ENCODE assay signal across 8 mouse cellular contexts in genomic region chr12:76765901-76766630, GRCm38 (mm10). TPM values are rescaled to one million over a fixed set of nuclear protein-coding genes. Genes with fewer than 3 reads are reported as not detected.
DNase-seq lines count a peak whose midpoint lies in the region; ATAC-seq and TF ChIP-seq lines count a peak whose summit lies in the region.

No protein-coding gene starts in this region.

- DNase-seq in cerebellum, adult 9-11 months: peak; percentile 44
- DNase-seq in cerebellum, adult 11-12 months: no peak
- no peak for DNase-seq in testis, postnatal 14 days (ENCODE audit: low spot score)
- no peak for DNase-seq in embryo, embryonic 10 days (ENCODE audit: low spot score)

- no peaks in the 10 kb centered on the region for H3K9me3 ChIP-seq in heart, embryonic 15.5 days (replicated peaks)
- no peaks in the 10 kb centered on the region for H3K9me3 ChIP-seq in limb, embryonic 12.5 days
- no peaks in the 10 kb centered on the region for H3K9me3 ChIP-seq in neural tube, embryonic 12.5 days

- peak overlapping the region; percentile 63 for H3K4me2 ChIP-seq in heart, embryonic 15.5 days
- peak overlapping the region; percentile 63 for H3K4me2 ChIP-seq in limb, embryonic 12.5 days
- H3K4me2 ChIP-seq in neural tube, embryonic 12.5 days (replicated peaks): peak overlapping the region; percentile 59

- peak overlapping the region; percentile 75 for H3K9ac ChIP-seq in heart, embryonic 15.5 days
- H3K9ac ChIP-seq in limb, embryonic 12.5 days (replicated peaks): peak overlapping the region; percentile 77
- H3K9ac ChIP-seq in neural tube, embryonic 12.5 days: peak overlapping the region; percentile 69

- peak overlapping the region; percentile 100 for H3K27ac ChIP-seq in testis, adult 2 months (ENCODE audit: control insufficient read depth, insufficient read depth, low read depth, low read length)
- H3K27ac ChIP-seq in heart, embryonic 15.5 days: peak overlapping the region; percentile 88
- H3K27ac ChIP-seq in limb, embryonic 12.5 days: no peak overlapping the region; the same call in 1 of the 2 replicates
- no peak overlapping the region for H3K27ac ChIP-seq in neural tube, embryonic 12.5 days

- ATAC-seq in heart, embryonic 15.5 days (replicated peaks; ENCODE audit: insufficient number of reproducible peaks, insufficient read depth, low FRiP score, low read depth): peak; percentile 50
- ATAC-seq in limb, embryonic 12.5 days (ENCODE audit: insufficient number of reproducible peaks, insufficient read depth, low FRiP score, low TSS enrichment, low read depth): no peak
- peak; percentile 56; the same call in 1 of the 2 replicates for ATAC-seq in neural tube, embryonic 12.5 days (ENCODE audit: low FRiP score, low read depth)

- H3K27me3 ChIP-seq in testis, adult 2 months (ENCODE audit: control insufficient read depth, insufficient read depth, low read length): no peaks in the 10 kb centered on the region
- no peaks in the 10 kb centered on the region for H3K27me3 ChIP-seq in heart, embryonic 15.5 days
- no peaks in the 10 kb centered on the region for H3K27me3 ChIP-seq in limb, embryonic 12.5 days
- H3K27me3 ChIP-seq in neural tube, embryonic 12.5 days (replicated peaks): no peaks in the 10 kb centered on the region

- H3K36me3 ChIP-seq in testis, adult 2 months (ENCODE audit: control insufficient read depth, insufficient read depth, low read length): no peaks in the 10 kb centered on the region
- no peaks in the 10 kb centered on the region for H3K36me3 ChIP-seq in heart, embryonic 15.5 days
- H3K36me3 ChIP-seq in limb, embryonic 12.5 days: no peaks in the 10 kb centered on the region
- H3K36me3 ChIP-seq in neural tube, embryonic 12.5 days: no peaks in the 10 kb centered on the region

- 24% methylated on average over 20 of the region's 20 CpGs for WGBS in heart, embryonic 15.5 days
- 31% methylated on average over 20 of the region's 20 CpGs for WGBS in limb, embryonic 12.5 days
- 32% methylated on average over 20 of the region's 20 CpGs for WGBS in neural tube, embryonic 12.5 days

- peaks cover 5% of the 10 kb centered on the region for H3K4me1 ChIP-seq in testis, adult 2 months (ENCODE audit: control insufficient read depth, insufficient read depth, low read length)
- peaks cover 8% of the 10 kb centered on the region for H3K4me1 ChIP-seq in heart, embryonic 15.5 days (replicated peaks)
- peaks cover 7% of the 10 kb centered on the region; the same call in 1 of the 2 replicates for H3K4me1 ChIP-seq in limb, embryonic 12.5 days (replicated peaks)
- H3K4me1 ChIP-seq in neural tube, embryonic 12.5 days: 0 out of 2 replicates have a peak, but pooled peaks cover 7% of the 10 kb centered on the region

- H3K4me3 ChIP-seq in testis, adult 2 months (ENCODE audit: control insufficient read depth, low read depth, low read length): peak overlapping the region; percentile 100
- H3K4me3 ChIP-seq in heart, embryonic 15.5 days: peak overlapping the region; percentile 70
- H3K4me3 ChIP-seq in limb, embryonic 12.5 days (replicated peaks): peak overlapping the region; percentile 69
- peak overlapping the region; percentile 67 for H3K4me3 ChIP-seq in neural tube, embryonic 12.5 days

- no peak for TF ChIP-seq CTCF in testis, adult 2 months (IDR thresholded peaks at IDR 0.05; ENCODE audit: control insufficient read depth, insufficient read depth, insufficient replicate concordance, low read depth, low read length)

- no peak for TF ChIP-seq POLR2A in testis, adult 2 months (IDR thresholded peaks at IDR 0.05; ENCODE audit: control insufficient read depth, low read depth, low read length)

RNA-seq across cellular contexts. Expression of gene Fntb, which starts 0.7 kb away (rescaled TPM):
- 9.2 and 9.9 TPM in 2 replicates for polyA plus RNA-seq in testis, adult 2 months (2012; rRNA removed)
- 20.8 and 27.0 TPM in 2 replicates for polyA plus RNA-seq in heart, embryonic 15.5 days (2015; fragmentation: Nextera tagmentation; extraction: Ambion mirVana)
- 41.7 and 45.4 TPM in 2 replicates for polyA plus RNA-seq in limb, embryonic 12.5 days (2016; fragmentation: Nextera tagmentation; extraction: Ambion mirVana)
- 38.1 and 39.0 TPM in 2 replicates for polyA plus RNA-seq in neural tube, embryonic 12.5 days (2016; fragmentation: Nextera tagmentation; extraction: Ambion mirVana)

RNA-seq across cellular contexts. Expression of gene Churc1, which starts 0.7 kb away (rescaled TPM):
- 38.1 and 51.6 TPM in 2 replicates for polyA plus RNA-seq in testis, adult 2 months (2012; rRNA removed)
- polyA plus RNA-seq in heart, embryonic 15.5 days (2015; fragmentation: Nextera tagmentation; extraction: Ambion mirVana): 173 and 183 TPM in 2 replicates
- polyA plus RNA-seq in limb, embryonic 12.5 days (2016; fragmentation: Nextera tagmentation; extraction: Ambion mirVana): 85.5 and 87.2 TPM in 2 replicates
- 104 and 108 TPM in 2 replicates for polyA plus RNA-seq in neural tube, embryonic 12.5 days (2016; fragmentation: Nextera tagmentation; extraction: Ambion mirVana)

RNA-seq across cellular contexts. Expression of gene Gpx2, which starts 29.3 kb away (rescaled TPM):
- polyA plus RNA-seq in testis, adult 2 months (2012; rRNA removed): 0.12 TPM in 1 of 2 replicates, not detected in the other
- polyA plus RNA-seq in heart, embryonic 15.5 days (2015; fragmentation: Nextera tagmentation; extraction: Ambion mirVana): 0.69 and 1.7 TPM in 2 replicates
- 0.65 and 1.2 TPM in 2 replicates for polyA plus RNA-seq in limb, embryonic 12.5 days (2016; fragmentation: Nextera tagmentation; extraction: Ambion mirVana)
- polyA plus RNA-seq in neural tube, embryonic 12.5 days (2016; fragmentation: Nextera tagmentation; extraction: Ambion mirVana): not detected in 2 replicates

RNA-seq across cellular contexts. Expression of gene Sptb, which starts 55.7 kb away (rescaled TPM):
- polyA plus RNA-seq in testis, adult 2 months (2012; rRNA removed): 3.9 and 4.0 TPM in 2 replicates
- polyA plus RNA-seq in heart, embryonic 15.5 days (2015; fragmentation: Nextera tagmentation; extraction: Ambion mirVana): 5.7 and 6.6 TPM in 2 replicates
- 1.3 and 1.7 TPM in 2 replicates for polyA plus RNA-seq in limb, embryonic 12.5 days (2016; fragmentation: Nextera tagmentation; extraction: Ambion mirVana)
- 2.5 and 2.9 TPM in 2 replicates for polyA plus RNA-seq in neural tube, embryonic 12.5 days (2016; fragmentation: Nextera tagmentation; extraction: Ambion mirVana)

RNA-seq across cellular contexts. Expression of gene Rab15, which starts 56.6 kb away (rescaled TPM):
- polyA plus RNA-seq in testis, adult 2 months (2012; rRNA removed): 0.32 and 0.90 TPM in 2 replicates
- polyA plus RNA-seq in heart, embryonic 15.5 days (2015; fragmentation: Nextera tagmentation; extraction: Ambion mirVana): 3.5 and 12.0 TPM in 2 replicates
- polyA plus RNA-seq in limb, embryonic 12.5 days (2016; fragmentation: Nextera tagmentation; extraction: Ambion mirVana): 17.6 and 18.6 TPM in 2 replicates
- 20.7 and 22.6 TPM in 2 replicates for polyA plus RNA-seq in neural tube, embryonic 12.5 days (2016; fragmentation: Nextera tagmentation; extraction: Ambion mirVana)

Comparison
In these comparisons a context has a peak if more than half of its experiments do, and no peak if none do; other contexts are left out.
1. H3K27ac ChIP-seq: peak in testis, adult 2 months (single experiment) and heart, embryonic 15.5 days (single experiment); none in limb, embryonic 12.5 days (single experiment) and neural tube, embryonic 12.5 days (single experiment).
2. Peak in every context shown above with its lines, with median percentiles within 50 percentile points of each other: H3K4me3 ChIP-seq, H3K4me2 ChIP-seq and H3K9ac ChIP-seq.